In the genomic region with DNA sequence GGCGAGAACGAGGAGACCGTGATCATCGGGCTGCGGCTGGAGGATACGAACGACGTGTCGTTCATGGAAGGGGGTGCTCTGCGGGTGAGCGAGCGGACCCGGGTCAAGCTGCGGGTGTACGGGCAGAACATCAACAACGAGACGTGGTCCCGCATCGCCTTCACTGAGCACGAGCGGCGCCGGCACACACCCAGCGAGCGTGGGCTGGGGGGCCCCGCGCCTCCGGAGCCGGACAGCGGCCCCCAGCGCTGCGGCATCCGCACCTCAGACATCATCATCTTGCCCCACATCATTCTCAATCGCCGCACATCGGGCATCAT, we compare ENCODE assay signal across 8 mouse cellular contexts. TPM values are rescaled to one million over a fixed set of nuclear protein-coding genes. Genes with fewer than 3 reads are reported as not detected.
DNase-seq lines count a peak whose midpoint lies in the region; ATAC-seq and TF ChIP-seq lines count a peak whose summit lies in the region.

No protein-coding gene starts in this region.

- H3K27me3 ChIP-seq in neural tube, embryonic 11.5 days (ENCODE audit: control insufficient read depth, insufficient read depth, low read length), result peaks cover 11% of the 10 kb centered on the region
- peaks cover 8% of the 10 kb centered on the region; the same call in 1 of the 2 replicates for H3K27me3 ChIP-seq in intestine, postnatal 0 days (replicated peaks; ENCODE audit: control insufficient read depth, insufficient read depth, low read length)

- TF ChIP-seq CTCF in intestine, postnatal 0 days (IDR thresholded peaks at IDR 0.05; ENCODE audit: low read depth), result no peak
- no peak for TF ChIP-seq CTCF in olfactory bulb, adult 2 months (IDR thresholded peaks at IDR 0.05; ENCODE audit: insufficient read depth, low read depth, low read length)

- H3K27ac ChIP-seq in neural tube, embryonic 11.5 days (ENCODE audit: low read depth, low read length), result peak overlapping the region; percentile 83
- peak overlapping the region; percentile 36; the same call in 1 of the 2 replicates for H3K27ac ChIP-seq in intestine, postnatal 0 days (ENCODE audit: low read depth, low read length)
- peak overlapping the region; percentile 90 for H3K27ac ChIP-seq in olfactory bulb, adult 2 months (ENCODE audit: insufficient read depth, low read depth, low read length)

- peak; percentile 39 for DNase-seq in embryo, embryonic 10 days (ENCODE audit: low spot score)
- no peak for DNase-seq in embryo, embryonic 11 days
- DNase-seq in neural tube, embryonic 11.5 days (ENCODE audit: low spot score), result no peak
- DNase-seq in neural tube, embryonic 10.5 days (ENCODE audit: extremely low spot score, low spot score), result no peak
- DNase-seq in spleen, postnatal 14 days (ENCODE audit: low spot score in 2 of 2), result no peak
- no peak for DNase-seq in spleen, postnatal 36 days (ENCODE audit: low spot score in 2 of 2)

- no peak; the same call in 1 of the 2 replicates for ATAC-seq in neural tube, embryonic 11.5 days (ENCODE audit: insufficient read depth, low FRiP score, low TSS enrichment)
- ATAC-seq in intestine, postnatal 0 days, result no peak

- under 1% methylated on average over 36 of the region's 36 CpGs for WGBS in neural tube, embryonic 11.5 days
- under 1% methylated on average over 35 of the region's 36 CpGs for WGBS in intestine, postnatal 0 days
- under 1% methylated on average over 36 of the region's 36 CpGs for WGBS in olfactory bulb, adult 2 months

- no peaks in the 10 kb centered on the region for H3K36me3 ChIP-seq in neural tube, embryonic 11.5 days (ENCODE audit: control insufficient read depth, insufficient read depth, low read length)
- no peaks in the 10 kb centered on the region for H3K36me3 ChIP-seq in intestine, postnatal 0 days (ENCODE audit: control insufficient read depth, insufficient read depth)

- H3K9me3 ChIP-seq in neural tube, embryonic 11.5 days (ENCODE audit: control insufficient read depth, low read length), result no peaks in the 10 kb centered on the region
- no peaks in the 10 kb centered on the region for H3K9me3 ChIP-seq in intestine, postnatal 0 days (ENCODE audit: control insufficient read depth)

- peaks cover 11% of the 10 kb centered on the region; the same call in 1 of the 2 replicates for H3K4me1 ChIP-seq in neural tube, embryonic 11.5 days (ENCODE audit: control insufficient read depth, insufficient read depth, low read length)
- H3K4me1 ChIP-seq in intestine, postnatal 0 days (replicated peaks; ENCODE audit: control insufficient read depth, insufficient read depth, low read length), result 0 out of 2 replicates have a peak, but pooled peaks cover 12% of the 10 kb centered on the region
- H3K4me1 ChIP-seq in olfactory bulb, adult 2 months (ENCODE audit: control insufficient read depth, insufficient read depth, low read length), result peaks cover 8% of the 10 kb centered on the region

- TF ChIP-seq POLR2A in olfactory bulb, adult 2 months (IDR thresholded peaks at IDR 0.05; ENCODE audit: insufficient read depth, low read depth, low read length), result no peak

- H3K9ac ChIP-seq in neural tube, embryonic 11.5 days (ENCODE audit: low read length), result peak overlapping the region; percentile 77
- H3K9ac ChIP-seq in intestine, postnatal 0 days (ENCODE audit: low read depth, low read length), result peak overlapping the region; percentile 70

- H3K4me2 ChIP-seq in neural tube, embryonic 11.5 days (ENCODE audit: low read depth), result peak overlapping the region; percentile 97
- peak overlapping the region; percentile 98 for H3K4me2 ChIP-seq in intestine, postnatal 0 days (replicated peaks; ENCODE audit: low read depth)

- H3K4me3 ChIP-seq in neural tube, embryonic 11.5 days (ENCODE audit: low read depth, low read length), result peak overlapping the region; percentile 78
- peak overlapping the region; percentile 89 for H3K4me3 ChIP-seq in intestine, postnatal 0 days (ENCODE audit: low read depth, low read length)
- peak overlapping the region; percentile 76 for H3K4me3 ChIP-seq in olfactory bulb, adult 2 months (ENCODE audit: insufficient read depth, low read depth, low read length)

RNA-seq across cellular contexts. Expression of a gene that starts 0.5 kb away (rescaled TPM):
- 5.4 and 6.8 TPM in 2 replicates for polyA plus RNA-seq in neural tube, embryonic 11.5 days (2014; fragmentation: Nextera tagmentation; extraction: Ambion mirVana)
- polyA plus RNA-seq in intestine, postnatal 0 days (2015; fragmentation: Nextera tagmentation; extraction: Ambion mirVana), result 6.5 TPM in 2 replicates
- not detected in 2 replicates for polyA plus RNA-seq in olfactory bulb, adult 2 months (2012; ENCODE audit: insufficient read depth, insufficient read length, low replicate concordance, missing spikeins)

RNA-seq across cellular contexts. Expression of a gene that starts 54.7 kb away (rescaled TPM):
- 33.0 and 35.2 TPM in 2 replicates for polyA plus RNA-seq in neural tube, embryonic 11.5 days (2014; fragmentation: Nextera tagmentation; extraction: Ambion mirVana)
- 46.4 and 49.0 TPM in 2 replicates for polyA plus RNA-seq in intestine, postnatal 0 days (2015; fragmentation: Nextera tagmentation; extraction: Ambion mirVana)
- polyA plus RNA-seq in olfactory bulb, adult 2 months (2012; ENCODE audit: insufficient read depth, insufficient read length, low replicate concordance, missing spikeins), result not detected in 2 replicates

Comparison
In these comparisons a context has a peak if more than half of its experiments do, and no peak if none do; other contexts are left out.
1. H3K27ac ChIP-seq: peak in every context shown above with its lines; median percentile 90 in olfactory bulb, adult 2 months; 83 in neural tube, embryonic 11.5 days; 36 in intestine, postnatal 0 days.